Mouse (Mus musculus) layer of hippocampus, postnatal 25 days (tissue): ENCODE results near the gene Pdzrn3. TPM values are rescaled to one million over a fixed set of nuclear protein-coding genes. Genes with fewer than 3 reads are reported as not detected.
A peak's percentile ranks its signal among the peaks of the same experiment; 100 is the strongest.

Source experiments
- DNase-seq, 2 experiments: peaks; one replicate each; pipeline ENCODE4 v3.0.0; 2022; ENCODE audit warnings: mixed read lengths in 2 of 2, low spot score in 1 of 2; ENCODE audit errors: extremely low spot score in 1 of 2
- total RNA-seq, 2 experiments: library from RNA; stranded (reverse); gene quantifications; 2 replicates each; pipeline ENCODE4 v1.2.3; 2021

Gene Pdzrn3
- total RNA-seq, 2 experiments from 2014 or later, result 8.4 to 9.9 TPM

GRCm38 (mm10) chr6:101215436-101215791 lies 162.3 kb downstream of the Pdzrn3 start:
- DNase-seq, result no peak

- no peak for DNase-seq
Observed at GRCm38 (mm10) chr6:101214734-101215435, 162.8 kb downstream of the Pdzrn3 start.

GRCm38 (mm10) chr6:101213066-101213465 lies 164.6 kb downstream of the Pdzrn3 start:
- no peak for DNase-seq

GRCm38 (mm10) chr6:101212086-101212485 lies 165.6 kb downstream of the Pdzrn3 start:
- no peak for DNase-seq

- DNase-seq, result peak in 1 of 2 experiments; percentile 10
Observed at GRCm38 (mm10) chr6:101211361-101211841, 166.3 kb downstream of the Pdzrn3 start.

- no peak for DNase-seq
Observed at GRCm38 (mm10) chr6:101198943-101199298, 178.8 kb downstream of the Pdzrn3 start.

- DNase-seq, result peak in 1 of 2 experiments; percentile 17
Observed at GRCm38 (mm10) chr6:101198284-101198942, 179.3 kb downstream of the Pdzrn3 start.

GRCm38 (mm10) chr6:101197642-101198041 lies 180.1 kb downstream of the Pdzrn3 start:
- DNase-seq, result peak; percentile 73 to 92

- no peak for DNase-seq
Observed at GRCm38 (mm10) chr6:101195891-101196290, 181.8 kb downstream of the Pdzrn3 start.

GRCm38 (mm10) chr6:101194386-101194925 lies 183.2 kb downstream of the Pdzrn3 start:
- DNase-seq, result no peak

GRCm38 (mm10) chr6:101191576-101191975 lies 186.1 kb downstream of the Pdzrn3 start:
- DNase-seq, result no peak

- peak in 1 of 2 experiments; percentile 23 for DNase-seq
Observed at GRCm38 (mm10) chr6:101187322-101187721, 190.4 kb downstream of the Pdzrn3 start.

- DNase-seq, result no peak
Observed at GRCm38 (mm10) chr6:101186887-101187286, 190.8 kb downstream of the Pdzrn3 start.

- DNase-seq, result peak; percentile 13 to 18
Observed at GRCm38 (mm10) chr6:101184103-101184785, 193.5 kb downstream of the Pdzrn3 start.

GRCm38 (mm10) chr6:101170699-101171098 lies 207.0 kb downstream of the Pdzrn3 start:
- DNase-seq, result no peak

- DNase-seq, result no peak
Observed at GRCm38 (mm10) chr6:101153511-101153921, 224.2 kb downstream of the Pdzrn3 start.

GRCm38 (mm10) chr6:101135368-101135767 lies 242.3 kb downstream of the Pdzrn3 start:
- DNase-seq, result no peak

GRCm38 (mm10) chr6:101125396-101125795 lies 252.3 kb downstream of the Pdzrn3 start:
- DNase-seq, result no peak

GRCm38 (mm10) chr6:101108951-101109350 lies 268.7 kb downstream of the Pdzrn3 start:
- no peak for DNase-seq

GRCm38 (mm10) chr6:101103506-101103905 lies 274.2 kb downstream of the Pdzrn3 start:
- no peak for DNase-seq
